Mouse (Mus musculus) heart, embryonic 15.5 days (tissue): ENCODE data around the gene Tmem144. TPM values are rescaled to one million over a fixed set of nuclear protein-coding genes. Genes with fewer than 3 reads are reported as not detected.

Experiments used
- ATAC-seq: fragments of 200-750 bp; cut with Nextera tagmentation; replicated peaks from 2 replicates; pipeline ENCODE4 v1.8.0; 2017; ENCODE audit warnings: low read depth, moderate TSS enrichment; ENCODE audit not compliant: insufficient number of reproducible peaks, insufficient read depth, low FRiP score
- H3K27ac ChIP-seq: fragments of 300-500 bp; sonication (generic); 2 replicates; pipeline ENCODE4 v1.5.1; 2015; ENCODE audit warnings: mild to moderate bottlenecking, inconsistent platforms
- H3K27me3 ChIP-seq: fragments of 300-500 bp; sonication (generic); 2 replicates; pipeline ENCODE4 v1.6.1; 2015; ENCODE audit warnings: inconsistent platforms
- H3K36me3 ChIP-seq: fragments of 300-500 bp; sonication (generic); 2 replicates; pipeline ENCODE4 v1.6.1; 2015; ENCODE audit warnings: mild to moderate bottlenecking, inconsistent platforms
- H3K4me1 ChIP-seq: fragments of 300-500 bp; sonication (generic); replicated peaks from 2 replicates; pipeline ENCODE4 v1.6.1; 2015; ENCODE audit warnings: inconsistent platforms
- H3K4me2 ChIP-seq: fragments of 300-500 bp; sonication (generic); 2 replicates; pipeline ENCODE4 v1.6.1; 2015; ENCODE audit warnings: inconsistent platforms, mild to moderate bottlenecking, moderate library complexity
- H3K4me3 ChIP-seq: fragments of 300-500 bp; sonication (generic); 2 replicates; pipeline ENCODE4 v1.5.1; 2015; ENCODE audit warnings: mild to moderate bottlenecking, inconsistent platforms
- H3K9ac ChIP-seq: fragments of 300-500 bp; sonication (generic); 2 replicates; pipeline ENCODE4 v1.6.1; 2015; ENCODE audit warnings: mild to moderate bottlenecking, inconsistent platforms
- H3K9me3 ChIP-seq: fragments of 300-500 bp; sonication (generic); replicated peaks from 2 replicates; pipeline ENCODE4 v1.6.1; 2016; ENCODE audit warnings: inconsistent platforms
- WGBS: fragments of 180-500 bp; shearing (Covaris S2); methylation state at CpG from one replicate; pipeline ENCODE4 v1.1.7; 2015; ENCODE audit warnings: mixed read lengths; 5-methylcytosine and 5-hydroxymethylcytosine counted together
- polyA plus RNA-seq: library from polyadenylated mRNA; unstranded; fragments of >200 nt; fragmentation: Nextera tagmentation; extraction: Ambion mirVana; gene quantifications from 2 replicates; pipeline ENCODE4 v1.2.1, GENCODE M21; 2015

The Tmem144 gene
- polyA plus RNA-seq, 1 experiment from 2014 or later: 8.9 TPM

DNA sequence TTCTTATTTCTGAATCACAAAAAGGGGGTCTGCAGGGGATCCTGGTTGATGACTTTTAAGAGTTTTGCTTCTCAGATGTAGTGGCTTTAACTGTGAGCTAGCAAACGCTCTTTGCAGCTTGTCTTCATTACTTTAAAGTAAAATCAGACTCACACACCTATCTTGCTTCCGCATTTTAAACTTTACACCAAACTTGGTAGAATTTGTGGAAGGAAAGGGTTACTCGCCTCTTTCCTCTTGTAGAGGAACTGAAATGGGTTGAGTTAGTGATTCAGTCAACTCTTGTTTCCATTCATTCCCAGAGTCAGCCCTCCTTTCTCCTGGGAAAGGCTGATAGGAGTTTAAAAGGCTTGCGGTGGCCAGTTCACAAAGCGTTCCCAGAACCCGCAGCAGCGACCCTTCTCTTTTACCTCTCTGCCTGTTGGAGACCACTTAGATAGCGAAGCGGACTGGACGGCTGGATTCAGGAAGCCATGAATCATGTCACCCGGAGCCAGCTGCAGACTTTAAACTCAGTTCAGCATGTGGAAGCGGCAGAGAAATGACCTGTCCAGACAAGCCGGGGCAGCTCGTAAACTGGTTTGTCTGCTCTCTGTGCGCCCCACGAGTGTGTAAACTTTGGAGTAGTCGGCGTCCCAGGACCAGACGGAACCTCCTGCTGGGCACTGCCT is 33.2 kb upstream of the Tmem144 start:
- H3K4me3 ChIP-seq: peak overlapping the region; percentile 59
- peak overlapping the region; percentile 89 for H3K27ac ChIP-seq
- peaks cover 27% of the 10 kb centered on the region for H3K4me1 ChIP-seq
- no peaks in the 10 kb centered on the region for H3K27me3 ChIP-seq
- peak overlapping the region; percentile 64 for H3K9ac ChIP-seq
- no peaks in the 10 kb centered on the region for H3K9me3 ChIP-seq
- peak; percentile 36; the same call in 1 of the 2 replicates for ATAC-seq
- 10% methylated on average over 19 of the region's 19 CpGs for WGBS
- H3K36me3 ChIP-seq: no peaks in the 10 kb centered on the region
- peak overlapping the region; percentile 75 for H3K4me2 ChIP-seq

DNA sequence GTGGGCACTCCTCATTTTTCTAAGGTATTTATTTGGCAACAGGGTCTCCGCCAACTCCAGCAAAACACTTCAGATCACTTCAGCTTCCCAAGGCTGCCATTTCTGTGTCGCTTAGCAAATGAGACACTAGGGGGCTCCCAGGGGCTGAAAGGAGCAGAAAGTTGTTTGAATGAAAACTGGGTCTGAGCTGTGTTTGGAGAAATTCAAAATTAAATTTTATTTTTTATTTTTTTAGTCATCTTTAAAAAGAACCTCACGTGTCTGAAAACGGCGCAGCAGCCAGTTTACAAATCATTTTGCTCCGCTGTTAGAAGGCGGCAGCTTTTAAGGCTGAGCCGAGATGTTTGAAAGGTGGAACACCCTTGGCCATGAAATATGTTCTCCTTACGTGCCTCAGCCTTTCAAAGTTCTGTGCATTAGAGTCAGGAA is 32.2 kb upstream of the Tmem144 start:
- peaks cover 27% of the 10 kb centered on the region for H3K4me1 ChIP-seq
- no peak for ATAC-seq
- H3K4me2 ChIP-seq: peak overlapping the region; percentile 75
- no peaks in the 10 kb centered on the region for H3K36me3 ChIP-seq
- H3K4me3 ChIP-seq: peak overlapping the region; percentile 59
- H3K27ac ChIP-seq: peak overlapping the region; percentile 92
- no peaks in the 10 kb centered on the region for H3K27me3 ChIP-seq
- WGBS: 8% methylated on average over 9 of the region's 9 CpGs
- H3K9me3 ChIP-seq: no peaks in the 10 kb centered on the region
- peak overlapping the region; percentile 62 for H3K9ac ChIP-seq

DNA sequence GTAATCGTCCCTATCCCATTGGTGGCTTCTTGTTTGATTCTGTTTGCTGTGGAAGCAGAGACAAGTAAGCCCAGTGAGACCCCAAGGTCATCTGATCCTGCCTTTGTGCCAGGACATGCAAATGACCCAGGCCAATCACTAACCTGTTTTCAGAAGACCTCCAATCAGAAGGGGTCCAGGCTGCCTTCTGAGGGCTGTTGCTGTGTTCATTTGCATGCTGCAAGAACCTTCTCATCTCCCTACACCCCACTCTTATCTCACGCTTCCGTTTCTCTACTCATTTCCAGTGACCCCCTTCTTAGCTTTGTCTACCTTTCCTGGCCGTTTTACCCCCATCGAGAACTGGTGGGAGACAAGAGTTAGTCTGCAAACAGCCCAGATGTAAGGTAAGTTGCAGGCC is 31.7 kb upstream of the Tmem144 start, which contains the start of gene Fam198b:
TSS of gene Fam198b (plus strand) at position 229 of the 400 bp plus-strand sequence.
- H3K27me3 ChIP-seq: no peaks in the 10 kb centered on the region

GRCm38 (mm10) chr3:79883092-79883491 is 30.5 kb upstream of the Tmem144 start:
- no peak overlapping the region for H3K4me2 ChIP-seq
- H3K9ac ChIP-seq: no peak overlapping the region
- H3K36me3 ChIP-seq: no peaks in the 10 kb centered on the region
- H3K4me3 ChIP-seq: no peak overlapping the region
- H3K27ac ChIP-seq: peak overlapping the region; percentile 92
- no peaks in the 10 kb centered on the region for H3K9me3 ChIP-seq
- peaks cover 27% of the 10 kb centered on the region for H3K4me1 ChIP-seq
- WGBS: 27% methylated on average over 7 of the region's 7 CpGs
- H3K27me3 ChIP-seq: no peaks in the 10 kb centered on the region
- no peak for ATAC-seq

More for the DNA sequence above, 31.7 kb upstream of the Tmem144 start, which contains the start of gene Fam198b:
- Histone ChIP-seq H3K4me1 (peaks cover 29% of the 10 kb centered on the region), H3K4me2 (peak within 1 kb of the TSS; percentile 75), H3K36me3 (no peaks in the 10 kb centered on the region), H3K9me3 (no peaks in the 10 kb centered on the region), H3K9ac (peak within 1 kb of the TSS; percentile 62), H3K27ac (peak within 1 kb of the TSS; percentile 92), H3K4me3 (peak within 1 kb of the TSS; percentile 59)
- WGBS: 22% methylated on average over 5 of the region's 5 CpGs
- peak; percentile 47; the same call in 1 of the 2 replicates for ATAC-seq

DNA sequence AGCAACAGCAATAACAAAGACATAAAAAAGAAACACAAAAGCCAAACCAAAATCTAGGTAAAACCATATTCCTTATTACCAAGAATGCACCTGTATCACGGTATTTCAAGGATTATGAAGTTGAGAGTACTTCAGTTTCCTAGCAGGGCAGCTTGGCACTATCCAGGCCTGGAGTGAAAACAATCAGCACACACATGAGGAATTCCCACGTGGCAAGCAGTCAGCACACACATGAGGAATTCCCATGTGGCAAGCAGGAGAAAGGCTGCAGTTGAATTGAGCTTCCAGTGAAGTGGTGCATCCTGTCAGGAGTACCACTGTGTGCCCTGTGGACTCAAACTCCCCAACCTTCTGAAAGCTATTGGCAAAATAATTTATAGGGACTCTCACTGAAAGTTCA is 29.1 kb upstream of the Tmem144 start:
- no peaks in the 10 kb centered on the region for H3K9me3 ChIP-seq
- no peaks in the 10 kb centered on the region for H3K36me3 ChIP-seq
- H3K27ac ChIP-seq: no peak overlapping the region
- WGBS: 48% methylated on average over 2 of the region's 2 CpGs
- no peak overlapping the region for H3K9ac ChIP-seq
- no peak overlapping the region for H3K4me3 ChIP-seq
- H3K4me2 ChIP-seq: no peak overlapping the region
- H3K4me1 ChIP-seq: peaks cover 23% of the 10 kb centered on the region
- ATAC-seq: no peak
- H3K27me3 ChIP-seq: no peaks in the 10 kb centered on the region

DNA sequence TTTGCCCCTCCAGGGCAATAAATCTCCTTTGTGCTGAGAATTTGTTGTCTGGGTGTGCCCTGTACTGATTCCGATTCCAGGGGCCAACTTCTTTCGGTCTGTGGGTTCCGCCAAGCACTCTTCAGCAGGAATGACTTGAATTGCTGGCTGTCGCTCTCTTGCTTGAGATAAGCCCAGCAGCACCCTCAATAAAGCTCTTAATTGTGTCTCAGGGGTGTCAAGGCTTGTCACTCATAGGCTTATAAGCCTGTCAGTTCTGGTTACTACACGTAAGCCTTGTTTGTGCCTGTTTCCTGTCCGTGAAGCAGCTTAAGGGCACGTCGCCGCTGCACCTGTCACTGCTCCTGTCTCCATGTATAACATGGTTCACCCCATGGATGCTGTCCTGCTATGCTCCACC is 26.7 kb upstream of the Tmem144 start:
- Histone ChIP-seq H3K9ac (peak overlapping the region; percentile 27), H3K27me3 (no peaks in the 10 kb centered on the region), H3K27ac (0 out of 2 replicates have a peak overlapping the region, but pooled peaks have one; percentile 13), H3K4me1 (peaks cover 13% of the 10 kb centered on the region), H3K36me3 (no peaks in the 10 kb centered on the region), H3K9me3 (no peaks in the 10 kb centered on the region), H3K4me3 (0 out of 2 replicates have a peak overlapping the region, but pooled peaks have one; percentile 9), H3K4me2 (peak overlapping the region; percentile 46)
- WGBS: 45% methylated on average over 9 of the region's 9 CpGs
- ATAC-seq: no peak

GRCm38 (mm10) chr3:79878350-79878749 is 25.8 kb upstream of the Tmem144 start:
- Histone ChIP-seq H3K4me2 (no peak overlapping the region), H3K4me1 (peaks cover 9% of the 10 kb centered on the region)

DNA sequence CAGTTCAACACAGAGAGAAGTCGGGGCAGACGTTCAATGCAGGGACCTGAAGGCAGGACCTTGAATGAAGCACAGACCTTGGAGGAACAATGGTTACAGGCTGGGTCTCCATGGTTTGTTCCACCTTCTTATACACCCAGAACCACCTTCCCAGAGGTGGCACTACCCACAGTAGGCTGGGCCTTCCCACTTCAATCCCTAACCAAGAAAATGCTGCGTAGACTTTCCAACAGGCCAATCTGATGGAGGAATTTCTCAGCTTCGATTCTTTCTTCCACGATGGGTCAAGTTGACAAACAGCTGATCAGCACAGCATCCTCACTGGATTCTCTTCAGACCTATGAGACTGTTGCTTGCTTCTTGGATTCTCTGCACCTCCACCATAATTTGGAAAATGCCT is 22.9 kb upstream of the Tmem144 start:
- Histone ChIP-seq H3K36me3 (no peaks in the 10 kb centered on the region), H3K4me1 (peaks cover 6% of the 10 kb centered on the region), H3K27ac (no peak overlapping the region), H3K9ac (no peak overlapping the region), H3K4me3 (no peak overlapping the region), H3K27me3 (no peaks in the 10 kb centered on the region), H3K9me3 (no peaks in the 10 kb centered on the region), H3K4me2 (no peak overlapping the region)
- WGBS: 90% methylated on average over 5 of the region's 5 CpGs
- no peak for ATAC-seq

More at GRCm38 (mm10) chr3:79878350-79878749, 25.8 kb upstream of the Tmem144 start:
- Histone ChIP-seq H3K9me3 (no peaks in the 10 kb centered on the region), H3K27ac (no peak overlapping the region), H3K27me3 (no peaks in the 10 kb centered on the region), H3K36me3 (no peaks in the 10 kb centered on the region), H3K9ac (no peak overlapping the region), H3K4me3 (no peak overlapping the region)
- 83% methylated on average over 3 of the region's 3 CpGs for WGBS
- no peak for ATAC-seq

DNA sequence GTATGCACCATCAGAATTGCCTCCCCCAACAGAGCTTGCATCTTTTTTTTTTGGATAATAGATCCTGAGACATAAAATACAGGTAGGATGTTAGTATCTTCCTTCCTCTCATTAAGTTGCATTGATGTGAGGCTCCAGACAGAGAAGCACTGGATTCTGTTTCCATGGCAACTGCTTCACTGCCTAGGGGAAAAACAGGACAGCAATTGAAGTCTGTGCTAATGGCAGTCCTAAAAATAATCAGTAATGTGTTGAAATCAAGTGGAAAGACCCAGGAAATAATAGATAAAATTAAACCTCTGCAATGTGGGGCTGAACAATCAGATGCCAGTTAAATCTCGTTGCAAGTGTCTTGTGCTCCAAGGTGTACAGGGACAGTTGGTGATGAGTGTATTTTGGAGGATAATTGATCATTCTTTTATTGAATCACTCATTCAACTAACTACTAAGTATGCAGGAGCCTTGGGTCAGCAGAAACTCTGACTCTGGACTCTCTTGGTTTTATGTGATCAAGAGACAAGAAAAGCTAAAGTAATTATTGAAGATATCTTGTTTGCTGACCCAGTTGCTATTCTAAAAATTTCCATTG is 14.6 kb upstream of the Tmem144 start:
- no peak overlapping the region for H3K9ac ChIP-seq
- H3K4me2 ChIP-seq: no peak overlapping the region
- no peak overlapping the region for H3K4me3 ChIP-seq
- H3K4me1 ChIP-seq: no peaks in the 10 kb centered on the region
- WGBS: 59% methylated on average over 1 of the region's 1 CpGs
- no peaks in the 10 kb centered on the region for H3K27me3 ChIP-seq
- ATAC-seq: no peak
- H3K27ac ChIP-seq: no peak overlapping the region
- H3K9me3 ChIP-seq: no peaks in the 10 kb centered on the region
- H3K36me3 ChIP-seq: no peaks in the 10 kb centered on the region

DNA sequence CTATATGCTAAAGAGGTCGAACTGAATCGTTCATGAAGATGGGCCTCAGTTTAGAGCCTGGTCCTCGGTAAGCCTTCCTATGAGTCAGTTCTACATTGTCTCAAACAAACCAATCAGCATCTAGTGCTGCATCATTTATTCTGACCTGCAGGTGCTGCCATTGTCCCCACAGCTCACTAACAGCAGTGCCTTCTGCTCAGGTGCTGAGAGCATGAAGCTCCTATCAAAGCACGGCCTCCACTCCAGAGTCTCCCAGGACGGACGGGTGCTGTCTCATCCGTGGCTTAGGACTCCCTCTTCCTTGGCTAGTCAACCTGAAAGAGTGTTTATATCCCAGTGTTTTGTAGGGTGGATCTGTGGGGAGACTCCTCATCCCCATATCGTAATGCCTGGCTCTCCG is 14.0 kb upstream of the Tmem144 start:
- Histone ChIP-seq H3K4me1 (no peaks in the 10 kb centered on the region), H3K27me3 (no peaks in the 10 kb centered on the region), H3K9ac (no peak overlapping the region), H3K4me2 (no peak overlapping the region), H3K4me3 (no peak overlapping the region), H3K27ac (no peak overlapping the region), H3K9me3 (no peaks in the 10 kb centered on the region), H3K36me3 (no peaks in the 10 kb centered on the region)
- no peak for ATAC-seq
- 80% methylated on average over 9 of the region's 9 CpGs for WGBS

DNA sequence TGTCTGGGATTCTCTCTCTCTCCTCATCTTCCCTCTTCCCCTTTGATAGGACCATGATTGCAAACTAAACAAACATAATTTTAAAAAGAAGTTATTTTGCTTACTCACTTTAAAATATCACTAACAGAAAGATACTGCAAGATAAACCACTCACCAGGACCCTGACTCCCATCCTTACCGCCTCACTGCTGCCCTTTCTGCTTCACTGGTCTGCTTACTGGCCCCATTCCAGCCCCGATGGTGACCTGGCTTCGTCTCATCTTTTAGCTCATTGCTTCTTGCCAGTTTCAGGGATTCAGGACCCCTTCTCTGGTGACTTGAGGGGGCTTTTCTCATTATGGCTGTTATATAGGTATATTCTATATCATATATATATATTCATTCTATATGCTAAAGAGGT is 13.5 kb upstream of the Tmem144 start:
- H3K36me3 ChIP-seq: no peaks in the 10 kb centered on the region
- H3K4me2 ChIP-seq: no peak overlapping the region
- H3K4me1 ChIP-seq: no peaks in the 10 kb centered on the region
- H3K4me3 ChIP-seq: no peak overlapping the region
- no peak overlapping the region for H3K9ac ChIP-seq
- H3K9me3 ChIP-seq: no peaks in the 10 kb centered on the region
- WGBS: 80% methylated on average over 3 of the region's 3 CpGs
- no peak for ATAC-seq
- H3K27ac ChIP-seq: no peak overlapping the region
- no peaks in the 10 kb centered on the region for H3K27me3 ChIP-seq
